Mouse (Mus musculus) ES-Bruce4 (cell line): ENCODE measurements around the gene N4bp2l2.

ENCODE experiments used
- CTCF ChIP-seq: IDR thresholded peaks from one replicate; pipeline ENCODE4 v1.8.1; 2011; ENCODE audit warnings: low read depth, low read length
- POLR2A ChIP-seq: IDR thresholded peaks from one replicate; pipeline ENCODE4 v1.8.1; 2011; ENCODE audit warnings: low read length; ENCODE audit not compliant: insufficient read depth

DNA sequence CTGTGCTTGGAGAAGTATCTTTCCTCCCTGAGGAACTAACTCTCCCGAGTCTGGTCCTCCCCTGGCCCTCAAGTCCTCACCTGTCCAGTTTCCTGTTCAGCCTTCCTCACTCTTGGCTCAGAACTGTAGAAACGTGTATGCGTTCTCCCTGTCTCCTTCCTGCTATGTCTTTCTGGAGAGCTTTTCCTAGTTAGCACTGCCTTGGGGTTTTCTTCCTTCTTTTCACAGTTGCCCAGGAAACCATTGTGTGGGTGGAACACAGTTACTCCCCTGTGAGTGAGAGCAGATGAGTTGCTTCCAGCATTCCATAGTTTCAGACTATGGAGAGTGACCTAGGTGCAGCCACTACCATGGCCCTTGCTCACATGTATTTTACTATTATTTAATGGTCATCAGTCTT lies 99.8 kb downstream of the N4bp2l2 start:
- TF ChIP-seq CTCF (no peak), POLR2A (no peak)
